Mouse (Mus musculus) macrophage (primary cell): ENCODE data around the gene Man1a. TPM values are rescaled to one million over a fixed set of nuclear protein-coding genes. Genes with fewer than 3 reads are reported as not detected.

Source experiments
- H3K27ac ChIP-seq: fragments of 350-480 bp; formaldehyde crosslinking; 2 replicates; pipeline ENCODE4 v1.9.0; 2021
- H3K36me3 ChIP-seq: fragments of 350-480 bp; formaldehyde crosslinking; 2 replicates; pipeline ENCODE4 v1.9.0; 2021; ENCODE audit errors: inconsistent target
- H3K4me3 ChIP-seq: fragments of 350-480 bp; formaldehyde crosslinking; 2 replicates; pipeline ENCODE4 v1.9.0; 2021; ENCODE audit errors: inconsistent target
- H3K79me2 ChIP-seq: fragments of 350-480 bp; formaldehyde crosslinking; 2 replicates; pipeline ENCODE4 v1.9.0; 2021; ENCODE audit errors: inconsistent target
- WGBS: methylation state at CpG from one replicate; pipeline ENCODE4 v1.1.7; 2026; ENCODE audit warnings: inconsistent platforms; ENCODE audit not compliant: missing documents; 5-methylcytosine and 5-hydroxymethylcytosine counted together
- polyA plus RNA-seq: library from polyadenylated mRNA; stranded (reverse); fragments of 250-400 nt; gene quantifications from 3 replicates; pipeline ENCODE4 v1.2.4, GENCODE M21; 2018; ENCODE audit warnings: inconsistent platforms

The Man1a gene
- polyA plus RNA-seq, 1 experiment from 2014 or later, result 79.4 TPM

GRCm38 (mm10) chr10:54014116-54014758, 62.2 kb downstream of the Man1a start:
- peaks cover 6% of the 10 kb centered on the region; the same call in 1 of the 2 replicates for H3K79me2 ChIP-seq
- WGBS, result 35% methylated on average over 15 of the region's 15 CpGs
- H3K4me3 ChIP-seq, result no peak overlapping the region
- H3K36me3 ChIP-seq, result peaks cover 4% of the 10 kb centered on the region; the same call in 1 of the 2 replicates
- no peak overlapping the region for H3K27ac ChIP-seq

GRCm38 (mm10) chr10:54013143-54013791, 63.1 kb downstream of the Man1a start:
- Histone ChIP-seq H3K27ac (no peak overlapping the region), H3K79me2 (peaks cover 6% of the 10 kb centered on the region; the same call in 1 of the 2 replicates), H3K36me3 (peaks cover 4% of the 10 kb centered on the region; the same call in 1 of the 2 replicates), H3K4me3 (no peak overlapping the region)
- WGBS, result 68% methylated on average over 11 of the region's 11 CpGs

- Histone ChIP-seq H3K4me3 (no peak overlapping the region), H3K27ac (no peak overlapping the region), H3K36me3 (peaks cover 11% of the 10 kb centered on the region; the same call in 1 of the 2 replicates), H3K79me2 (peaks cover 6% of the 10 kb centered on the region; the same call in 1 of the 2 replicates)
- 53% methylated on average over 6 of the region's 6 CpGs for WGBS
Observed at GRCm38 (mm10) chr10:54009154-54009553, 67.3 kb downstream of the Man1a start.

GRCm38 (mm10) chr10:54006868-54007267, 69.5 kb downstream of the Man1a start:
- Histone ChIP-seq H3K27ac (no peak overlapping the region), H3K79me2 (peaks cover 6% of the 10 kb centered on the region; the same call in 1 of the 2 replicates), H3K4me3 (no peak overlapping the region), H3K36me3 (peaks cover 7% of the 10 kb centered on the region; the same call in 1 of the 2 replicates)
- 91% methylated on average over 1 of the region's 3 CpGs for WGBS

GRCm38 (mm10) chr10:54005847-54006246, 70.6 kb downstream of the Man1a start:
- H3K36me3 ChIP-seq, result peaks cover 7% of the 10 kb centered on the region; the same call in 1 of the 2 replicates
- no peak overlapping the region for H3K4me3 ChIP-seq
- no peak overlapping the region for H3K27ac ChIP-seq
- H3K79me2 ChIP-seq, result peaks cover 6% of the 10 kb centered on the region; the same call in 1 of the 2 replicates
- 54% methylated on average over 2 of the region's 2 CpGs for whole genome bisulfite sequencing

GRCm38 (mm10) chr10:54002936-54003335, 73.5 kb downstream of the Man1a start:
- Histone ChIP-seq H3K27ac (no peak overlapping the region), H3K36me3 (peaks cover 7% of the 10 kb centered on the region; the same call in 1 of the 2 replicates), H3K4me3 (no peak overlapping the region), H3K79me2 (peaks cover 5% of the 10 kb centered on the region; the same call in 1 of the 2 replicates)
- 94% methylated on average over 2 of the region's 2 CpGs for WGBS

GRCm38 (mm10) chr10:53997301-53997700, 79.1 kb downstream of the Man1a start:
- Histone ChIP-seq H3K4me3 (no peak overlapping the region), H3K36me3 (no peaks in the 10 kb centered on the region), H3K79me2 (peaks cover 5% of the 10 kb centered on the region; the same call in 1 of the 2 replicates), H3K27ac (no peak overlapping the region)
- 85% methylated on average over 13 of the region's 13 CpGs for WGBS

- H3K27ac ChIP-seq, result no peak overlapping the region
- no peaks in the 10 kb centered on the region for H3K36me3 ChIP-seq
- no peak overlapping the region for H3K4me3 ChIP-seq
- H3K79me2 ChIP-seq, result peaks cover 5% of the 10 kb centered on the region; the same call in 1 of the 2 replicates
Observed at GRCm38 (mm10) chr10:53996216-53996615, 80.2 kb downstream of the Man1a start.

GRCm38 (mm10) chr10:53994591-53994990, 81.8 kb downstream of the Man1a start:
- Histone ChIP-seq H3K79me2 (no peaks in the 10 kb centered on the region), H3K36me3 (no peaks in the 10 kb centered on the region), H3K27ac (no peak overlapping the region), H3K4me3 (no peak overlapping the region)
- WGBS, result 80% methylated on average over 1 of the region's 3 CpGs

- H3K27ac ChIP-seq, result no peak overlapping the region
- H3K79me2 ChIP-seq, result no peaks in the 10 kb centered on the region
- H3K36me3 ChIP-seq, result no peaks in the 10 kb centered on the region
- 71% methylated on average over 4 of the region's 4 CpGs for WGBS
- H3K4me3 ChIP-seq, result no peak overlapping the region
Observed at GRCm38 (mm10) chr10:53990434-53990833, 86.0 kb downstream of the Man1a start.

- no peak overlapping the region for H3K27ac ChIP-seq
- no peak overlapping the region for H3K4me3 ChIP-seq
- H3K79me2 ChIP-seq, result no peaks in the 10 kb centered on the region
- H3K36me3 ChIP-seq, result no peaks in the 10 kb centered on the region
- 94% methylated on average over 4 of the region's 5 CpGs for WGBS
Observed at GRCm38 (mm10) chr10:53984894-53985293, 91.5 kb downstream of the Man1a start.

GRCm38 (mm10) chr10:53984086-53984485, 92.3 kb downstream of the Man1a start:
- no peaks in the 10 kb centered on the region for H3K36me3 ChIP-seq
- H3K27ac ChIP-seq, result no peak overlapping the region
- 92% methylated on average over 3 of the region's 3 CpGs for WGBS

GRCm38 (mm10) chr10:53978647-53979046, 97.8 kb downstream of the Man1a start:
- 100% methylated on average over 1 of the region's 1 CpGs for WGBS
- H3K79me2 ChIP-seq, result no peaks in the 10 kb centered on the region
- H3K4me3 ChIP-seq, result no peak overlapping the region
- H3K36me3 ChIP-seq, result no peaks in the 10 kb centered on the region
- H3K27ac ChIP-seq, result no peak overlapping the region

More at GRCm38 (mm10) chr10:53984086-53984485, 92.3 kb downstream of the Man1a start:
- Histone ChIP-seq H3K79me2 (no peaks in the 10 kb centered on the region), H3K4me3 (no peak overlapping the region)

GRCm38 (mm10) chr10:53974180-53974579, 102.2 kb downstream of the Man1a start:
- no peaks in the 10 kb centered on the region for H3K36me3 ChIP-seq
- H3K4me3 ChIP-seq, result no peak overlapping the region
- H3K79me2 ChIP-seq, result no peaks in the 10 kb centered on the region
- no peak overlapping the region for H3K27ac ChIP-seq

- WGBS, result 36% methylated on average over 3 of the region's 3 CpGs
- Histone ChIP-seq H3K36me3 (no peaks in the 10 kb centered on the region), H3K4me3 (no peak overlapping the region), H3K79me2 (no peaks in the 10 kb centered on the region), H3K27ac (no peak overlapping the region)
Observed at GRCm38 (mm10) chr10:53959759-53960158, 116.7 kb downstream of the Man1a start.
